Mouse (Mus musculus) limb, embryonic 13.5 days (tissue): Measurements from ENCODE around the gene Arl2. TPM values are rescaled to one million over a fixed set of nuclear protein-coding genes. Genes with fewer than 3 reads are reported as not detected.

Source experiments
- ATAC-seq: fragments of 200-750 bp; cut with Nextera tagmentation; 2 replicates; pipeline ENCODE4 v1.8.0; 2017; ENCODE audit warnings: low read depth, moderate number of reproducible peaks, moderate TSS enrichment; ENCODE audit not compliant: low FRiP score
- H3K27ac ChIP-seq: fragments of 300-500 bp; sonication (generic); 2 replicates; pipeline ENCODE4 v1.5.1; 2015; ENCODE audit warnings: inconsistent platforms, mild to moderate bottlenecking, moderate library complexity
- H3K27me3 ChIP-seq: fragments of 300-500 bp; sonication (generic); 2 replicates; pipeline ENCODE4 v1.6.1; 2015; ENCODE audit warnings: mild to moderate bottlenecking, inconsistent platforms
- H3K36me3 ChIP-seq: fragments of 300-500 bp; sonication (generic); 2 replicates; pipeline ENCODE4 v1.6.1; 2015; ENCODE audit warnings: inconsistent platforms, mild to moderate bottlenecking, moderate library complexity
- H3K4me1 ChIP-seq: fragments of 300-500 bp; sonication (generic); 2 replicates; pipeline ENCODE4 v1.6.1; 2015; ENCODE audit warnings: inconsistent platforms
- H3K4me2 ChIP-seq: fragments of 300-500 bp; sonication (generic); replicated peaks from 2 replicates; pipeline ENCODE4 v1.6.1; 2015; ENCODE audit warnings: inconsistent platforms, mild to moderate bottlenecking, moderate library complexity
- H3K4me3 ChIP-seq: fragments of 300-500 bp; sonication (generic); 2 replicates; pipeline ENCODE4 v1.5.1; 2015; ENCODE audit warnings: moderate library complexity, mild to moderate bottlenecking, inconsistent platforms
- H3K9ac ChIP-seq: fragments of 300-500 bp; sonication (generic); 2 replicates; pipeline ENCODE4 v1.6.1; 2015; ENCODE audit warnings: mild to moderate bottlenecking, inconsistent platforms
- H3K9me3 ChIP-seq: fragments of 300-500 bp; sonication (generic); 2 replicates; pipeline ENCODE4 v1.6.1; 2016; ENCODE audit warnings: inconsistent platforms
- WGBS: fragments of 180-500 bp; shearing (Covaris S2); methylation state at CpG from one replicate; pipeline ENCODE4 v1.1.7; 2015; 5-methylcytosine and 5-hydroxymethylcytosine counted together
- polyA plus RNA-seq: library from polyadenylated mRNA; unstranded; fragments of >200 nt; fragmentation: Nextera tagmentation; extraction: Ambion mirVana; gene quantifications from 2 replicates; pipeline ENCODE4 v1.2.1, GENCODE M21; 2015

The Arl2 gene
- 88.7 and 90.4 TPM in 2 replicates for polyA plus RNA-seq

DNA sequence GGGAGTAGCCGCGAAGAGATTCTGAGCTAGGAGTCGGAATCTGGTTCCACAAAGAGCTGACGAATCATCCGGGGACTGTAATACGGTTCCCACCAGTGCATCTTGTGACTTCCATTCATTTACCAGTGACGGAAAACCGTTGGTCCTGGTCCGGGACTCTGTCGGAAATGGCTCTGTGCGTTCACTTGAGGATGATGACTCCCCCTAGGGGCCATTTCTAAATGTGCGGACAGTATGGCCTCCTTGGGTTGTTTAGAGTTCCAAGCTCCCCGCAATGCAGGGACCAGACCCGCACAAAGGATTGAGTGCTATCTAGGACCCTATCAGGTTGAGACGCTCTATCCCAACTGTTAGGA lies at the start of gene Arl2:
Arl2 (minus strand) TSS at position 155 of the 356 bp plus-strand sequence.
- 1% methylated on average over 15 of the region's 15 CpGs for WGBS
- peak; percentile 72 for ATAC-seq
- peaks cover 13% of the 10 kb centered on the region for H3K4me1 ChIP-seq

GRCm38 (mm10) chr19:6184131-6184530 lies 42.8 kb upstream of the Arl2 start, which contains the start of gene Majin:
Majin (plus strand) TSS chr19:6184388.
- H3K27ac ChIP-seq: no peak within 1 kb of the TSS
- WGBS: 83% methylated on average over 23 of the region's 23 CpGs

More for the DNA sequence above, at the start of gene Arl2:
- Histone ChIP-seq H3K27me3 (no peaks in the 10 kb centered on the region), H3K4me3 (peak within 1 kb of the TSS; percentile 67), H3K9ac (peak within 1 kb of the TSS; percentile 89), H3K27ac (peak within 1 kb of the TSS; percentile 96), H3K36me3 (peaks cover 17% of the 10 kb centered on the region), H3K9me3 (no peaks in the 10 kb centered on the region), H3K4me2 (peak within 1 kb of the TSS; percentile 85)

DNA sequence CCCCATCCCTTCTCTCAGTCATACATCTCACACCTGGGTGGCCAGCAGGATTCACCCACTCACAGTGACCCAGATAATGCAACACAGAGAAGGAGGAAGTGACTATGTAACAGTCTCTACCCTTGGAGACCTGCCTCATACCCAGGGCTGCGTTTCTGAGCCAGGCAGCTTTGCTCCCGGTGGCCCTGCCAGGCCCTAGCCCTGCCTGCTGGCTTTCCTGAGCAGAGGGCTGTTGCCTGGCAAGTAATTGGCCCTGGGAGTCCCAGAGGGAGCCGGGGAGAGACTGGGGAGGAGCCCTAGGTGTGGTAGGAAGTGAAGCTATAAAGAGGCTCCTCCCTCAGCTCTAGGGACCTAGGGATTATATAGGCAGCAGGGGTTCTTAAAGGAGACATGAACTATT lies 41.2 kb upstream of the Arl2 start:
- Histone ChIP-seq H3K27me3 (no peaks in the 10 kb centered on the region), H3K27ac (no peak overlapping the region), H3K4me1 (0 out of 2 replicates have a peak, but pooled peaks cover 3% of the 10 kb centered on the region), H3K9ac (no peak overlapping the region), H3K9me3 (no peaks in the 10 kb centered on the region), H3K4me3 (no peak overlapping the region), H3K36me3 (no peaks in the 10 kb centered on the region), H3K4me2 (no peak overlapping the region)
- 15% methylated on average over 3 of the region's 3 CpGs for WGBS
- ATAC-seq: no peak

More at GRCm38 (mm10) chr19:6184131-6184530, 42.8 kb upstream of the Arl2 start, which contains the start of gene Majin:
- Histone ChIP-seq H3K36me3 (no peaks in the 10 kb centered on the region), H3K4me3 (no peak within 1 kb of the TSS), H3K4me2 (no peak within 1 kb of the TSS), H3K9me3 (no peaks in the 10 kb centered on the region), H3K27me3 (no peaks in the 10 kb centered on the region), H3K4me1 (0 out of 2 replicates have a peak, but pooled peaks cover 3% of the 10 kb centered on the region), H3K9ac (no peak within 1 kb of the TSS)
- ATAC-seq: no peak

DNA sequence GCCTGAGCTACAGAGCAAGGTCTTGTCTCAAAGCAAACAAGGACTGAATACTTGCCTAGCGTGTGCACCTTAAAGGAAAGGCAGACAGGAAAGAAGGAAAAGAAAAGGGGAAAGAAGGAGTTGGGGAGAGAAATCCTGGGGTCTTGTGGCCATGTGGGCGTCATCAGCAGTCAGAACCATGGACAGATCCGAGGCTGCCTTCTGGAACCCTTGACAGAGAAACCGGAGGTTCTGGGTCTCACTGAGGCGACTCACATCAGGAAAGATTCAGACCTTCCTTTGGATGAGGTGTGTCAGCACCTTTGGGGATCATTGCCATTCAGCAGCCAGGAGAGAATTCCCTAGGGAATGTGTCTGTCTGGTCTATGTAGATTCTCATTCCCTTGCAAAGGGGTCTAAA lies 40.3 kb upstream of the Arl2 start:
- Histone ChIP-seq H3K4me2 (no peak overlapping the region), H3K27ac (no peak overlapping the region), H3K27me3 (no peaks in the 10 kb centered on the region), H3K9me3 (no peaks in the 10 kb centered on the region), H3K4me1 (0 out of 2 replicates have a peak, but pooled peaks cover 3% of the 10 kb centered on the region), H3K9ac (no peak overlapping the region), H3K36me3 (no peaks in the 10 kb centered on the region), H3K4me3 (no peak overlapping the region)
- 19% methylated on average over 5 of the region's 5 CpGs for WGBS
- ATAC-seq: no peak

DNA sequence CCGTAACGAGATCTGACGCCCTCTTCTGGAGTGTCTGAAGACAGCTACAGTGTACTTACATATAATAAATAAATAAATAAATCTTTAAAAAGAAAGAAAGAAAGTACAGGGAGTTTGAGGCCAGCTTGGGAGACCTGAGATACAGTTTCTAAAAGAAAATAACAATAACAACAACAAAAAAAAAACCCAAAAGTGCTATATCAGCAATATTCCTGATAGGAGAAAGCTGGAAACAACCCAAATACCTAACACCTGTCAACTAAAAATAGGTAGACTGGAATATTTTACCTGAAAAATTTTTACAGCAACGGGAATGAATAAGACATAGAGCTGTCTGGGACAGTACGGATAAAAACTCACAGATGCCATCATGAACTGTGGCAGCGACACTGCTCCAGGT lies 37.4 kb upstream of the Arl2 start:
- Histone ChIP-seq H3K27me3 (no peaks in the 10 kb centered on the region), H3K9me3 (no peaks in the 10 kb centered on the region), H3K4me1 (0 out of 2 replicates have a peak, but pooled peaks cover 3% of the 10 kb centered on the region), H3K36me3 (no peaks in the 10 kb centered on the region), H3K9ac (no peak overlapping the region), H3K4me3 (no peak overlapping the region), H3K27ac (no peak overlapping the region), H3K4me2 (no peak overlapping the region)
- WGBS: 89% methylated on average over 6 of the region's 6 CpGs
- ATAC-seq: no peak

DNA sequence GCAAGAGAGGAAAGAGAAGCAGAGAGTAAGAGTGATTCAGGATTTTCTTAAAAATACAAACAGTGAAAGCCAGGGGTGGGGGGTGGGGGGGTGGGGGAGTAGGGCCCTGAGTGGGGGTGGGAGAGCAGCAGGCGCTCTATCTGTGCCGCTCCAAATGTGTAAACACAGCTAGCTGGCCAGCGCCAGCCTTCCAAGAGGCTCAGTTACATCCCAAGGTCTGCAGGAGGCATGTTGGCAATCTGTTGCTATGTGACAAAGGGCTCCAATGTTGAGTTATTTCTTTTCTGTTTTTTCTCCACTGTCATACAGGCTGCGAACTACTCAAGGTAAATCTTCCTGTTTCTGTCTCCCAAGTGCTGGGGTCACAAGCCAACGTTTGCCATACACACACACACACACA lies 33.4 kb upstream of the Arl2 start:
- Histone ChIP-seq H3K27ac (no peak overlapping the region), H3K36me3 (no peaks in the 10 kb centered on the region), H3K27me3 (no peaks in the 10 kb centered on the region), H3K9me3 (no peaks in the 10 kb centered on the region), H3K4me2 (no peak overlapping the region), H3K4me1 (no peaks in the 10 kb centered on the region), H3K4me3 (no peak overlapping the region), H3K9ac (no peak overlapping the region)
- WGBS: 34% methylated on average over 5 of the region's 5 CpGs
- ATAC-seq: no peak

- Histone ChIP-seq H3K4me3 (no peak overlapping the region), H3K9ac (no peak overlapping the region), H3K4me2 (no peak overlapping the region), H3K4me1 (no peaks in the 10 kb centered on the region), H3K27ac (no peak overlapping the region), H3K9me3 (no peaks in the 10 kb centered on the region), H3K27me3 (no peaks in the 10 kb centered on the region), H3K36me3 (no peaks in the 10 kb centered on the region)
- ATAC-seq: no peak
- WGBS: 83% methylated on average over 8 of the region's 8 CpGs
Observed at GRCm38 (mm10) chr19:6171215-6171614, 29.9 kb upstream of the Arl2 start.

DNA sequence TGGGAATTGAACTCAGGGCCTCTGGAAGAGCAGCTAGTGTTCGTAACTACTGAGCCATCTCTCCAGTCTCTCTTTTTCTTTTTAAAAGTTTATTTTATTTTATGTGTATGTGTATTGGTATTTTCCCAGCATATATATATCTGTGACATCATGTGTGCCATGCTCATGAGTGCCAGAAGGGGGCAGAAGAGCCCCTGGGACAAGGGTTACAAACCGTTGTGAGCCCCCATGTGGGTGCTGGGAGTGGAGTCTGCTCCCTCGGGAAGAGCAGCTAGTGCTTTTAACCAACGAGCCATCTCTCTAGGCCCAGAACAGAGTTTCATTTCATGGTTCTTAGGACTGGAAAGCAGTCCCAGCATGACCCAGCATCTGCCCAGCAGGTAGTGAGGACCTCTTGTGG lies 25.4 kb upstream of the Arl2 start:
- Histone ChIP-seq H3K27me3 (no peaks in the 10 kb centered on the region), H3K4me3 (no peak overlapping the region), H3K4me1 (peaks cover 3% of the 10 kb centered on the region; the same call in 1 of the 2 replicates), H3K9ac (no peak overlapping the region), H3K9me3 (no peaks in the 10 kb centered on the region), H3K4me2 (no peak overlapping the region), H3K36me3 (no peaks in the 10 kb centered on the region), H3K27ac (no peak overlapping the region)
- WGBS: 80% methylated on average over 4 of the region's 4 CpGs
- ATAC-seq: no peak

DNA sequence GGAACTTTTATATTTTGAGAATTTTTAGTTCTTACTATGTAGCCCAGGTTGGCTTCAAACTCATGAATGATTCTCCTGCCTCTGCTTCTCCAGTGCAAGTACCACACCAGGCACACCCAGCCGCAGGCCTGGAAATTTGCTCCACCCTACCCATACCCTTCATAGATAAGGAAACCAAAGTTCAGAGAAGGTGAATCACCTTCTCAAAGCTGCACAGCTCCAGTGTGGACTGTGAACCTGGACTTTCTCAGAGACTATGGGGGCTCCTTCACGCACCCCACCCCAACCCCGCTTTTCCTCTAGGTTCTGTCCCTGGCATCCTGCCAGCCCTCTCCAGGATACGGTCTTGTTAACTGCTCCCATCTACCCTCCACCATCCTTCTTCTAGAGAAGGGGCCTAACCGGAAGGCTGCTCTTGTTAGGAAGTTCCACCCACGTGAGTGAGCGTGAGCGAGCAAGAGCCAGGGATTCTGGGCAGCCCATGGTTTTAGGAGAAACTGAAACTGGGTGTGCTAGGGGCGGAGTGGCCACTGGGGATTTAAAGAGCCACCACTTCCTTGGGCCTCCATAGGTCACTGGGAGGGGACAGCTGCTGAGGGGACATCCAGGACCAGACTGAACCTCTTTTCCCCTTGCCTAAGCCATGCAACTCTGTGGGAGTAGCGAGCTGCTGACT lies 22.7 kb upstream of the Arl2 start:
- H3K4me3 ChIP-seq: no peak overlapping the region
- H3K9ac ChIP-seq: no peak overlapping the region
- H3K4me1 ChIP-seq: peaks cover 3% of the 10 kb centered on the region; the same call in 1 of the 2 replicates
- H3K4me2 ChIP-seq: no peak overlapping the region
- no peak for ATAC-seq
- no peaks in the 10 kb centered on the region for H3K9me3 ChIP-seq
- H3K27me3 ChIP-seq: no peaks in the 10 kb centered on the region
- H3K27ac ChIP-seq: no peak overlapping the region
- 66% methylated on average over 10 of the region's 10 CpGs for WGBS
- H3K36me3 ChIP-seq: no peaks in the 10 kb centered on the region

DNA sequence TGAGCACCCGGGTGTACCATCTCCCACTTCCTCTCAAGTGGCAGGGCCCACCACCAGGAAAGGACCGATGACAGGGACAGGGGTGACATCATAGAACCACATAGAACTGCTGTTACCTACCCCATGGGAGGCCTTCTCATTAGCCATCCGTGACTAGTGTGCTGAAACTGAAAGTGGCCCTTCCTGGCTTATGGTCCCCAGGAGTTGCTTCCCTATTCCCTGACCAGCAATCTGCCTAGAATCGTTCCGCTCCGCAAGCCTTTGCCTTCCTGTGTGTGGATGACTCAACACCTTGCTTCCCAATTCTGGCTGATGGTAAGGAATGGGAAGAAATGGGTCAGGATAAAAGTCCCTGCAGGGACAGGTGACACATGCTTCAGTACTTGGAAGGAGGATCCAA lies 15.9 kb upstream of the Arl2 start:
- no peak overlapping the region for H3K27ac ChIP-seq
- H3K9ac ChIP-seq: no peak overlapping the region
- H3K4me3 ChIP-seq: no peak overlapping the region
- no peak overlapping the region for H3K4me2 ChIP-seq
- WGBS: 68% methylated on average over 6 of the region's 6 CpGs
- no peaks in the 10 kb centered on the region for H3K36me3 ChIP-seq
- H3K27me3 ChIP-seq: no peaks in the 10 kb centered on the region
- H3K4me1 ChIP-seq: no peaks in the 10 kb centered on the region
- H3K9me3 ChIP-seq: no peaks in the 10 kb centered on the region
- no peak for ATAC-seq

- H3K36me3 ChIP-seq: no peaks in the 10 kb centered on the region
- no peak overlapping the region for H3K4me3 ChIP-seq
- no peaks in the 10 kb centered on the region for H3K4me1 ChIP-seq
- no peak overlapping the region for H3K4me2 ChIP-seq
- WGBS: 68% methylated on average over 8 of the region's 8 CpGs
- H3K9me3 ChIP-seq: no peaks in the 10 kb centered on the region
- H3K27ac ChIP-seq: no peak overlapping the region
- no peak for ATAC-seq
- H3K27me3 ChIP-seq: no peaks in the 10 kb centered on the region
- H3K9ac ChIP-seq: no peak overlapping the region
Observed at GRCm38 (mm10) chr19:6156372-6156771, 15.0 kb upstream of the Arl2 start.

- H3K27me3 ChIP-seq: no peaks in the 10 kb centered on the region
- H3K4me2 ChIP-seq: no peak overlapping the region
- H3K9ac ChIP-seq: no peak overlapping the region
- 87% methylated on average over 9 of the region's 9 CpGs for WGBS
- no peaks in the 10 kb centered on the region for H3K9me3 ChIP-seq
- no peak overlapping the region for H3K27ac ChIP-seq
- no peaks in the 10 kb centered on the region for H3K36me3 ChIP-seq
- H3K4me3 ChIP-seq: no peak overlapping the region
- no peaks in the 10 kb centered on the region for H3K4me1 ChIP-seq
- no peak for ATAC-seq
Observed at GRCm38 (mm10) chr19:6155174-6155573, 13.8 kb upstream of the Arl2 start.

GRCm38 (mm10) chr19:6144842-6145241 lies 3.5 kb upstream of the Arl2 start:
- no peak for ATAC-seq
- H3K4me3 ChIP-seq: no peak overlapping the region

More at GRCm38 (mm10) chr19:6144842-6145241, 3.5 kb upstream of the Arl2 start:
- H3K27ac ChIP-seq: no peak overlapping the region
- no peak overlapping the region for H3K9ac ChIP-seq
- H3K9me3 ChIP-seq: no peaks in the 10 kb centered on the region
- 63% methylated on average over 5 of the region's 5 CpGs for WGBS
- peaks cover 8% of the 10 kb centered on the region for H3K4me1 ChIP-seq
- H3K4me2 ChIP-seq: no peak overlapping the region
- no peaks in the 10 kb centered on the region for H3K36me3 ChIP-seq
- no peaks in the 10 kb centered on the region for H3K27me3 ChIP-seq
